Mouse (Mus musculus) CD4-positive helper T cell, adult 2 months (primary cell): ENCODE measurements around the gene Gm3752.
A peak's percentile ranks its signal among the peaks of the same experiment; 100 is the strongest.
"Not testable (repeated sequence)": the region's sequence is repeated elsewhere in the genome, so short reads cannot be mapped to it uniquely, and the experiment has no call there.

ENCODE experiments used
- DNase-seq: peaks from one replicate; pipeline ENCODE4 v3.0.0-alpha.2; 2012; ENCODE audit warnings: low read depth, missing footprints, low spot score

The Gm3752 gene

GRCm38 (mm10) chr14:7483662-7484061, at the start of gene Gm3752:
Gm3752 (minus strand) TSS chr14:7483762.
- not testable (repeated sequence) for DNase-seq

- DNase-seq: peak; percentile 6
Observed at GRCm38 (mm10) chr14:7488731-7489130, 5.2 kb upstream of the Gm3752 start.

GRCm38 (mm10) chr14:7450817-7451216, 32.7 kb downstream of the Gm3752 start, which contains the start of gene Gm3755:
Gm3755 (minus strand) TSS chr14:7450917.
- not testable (repeated sequence) for DNase-seq

DNA sequence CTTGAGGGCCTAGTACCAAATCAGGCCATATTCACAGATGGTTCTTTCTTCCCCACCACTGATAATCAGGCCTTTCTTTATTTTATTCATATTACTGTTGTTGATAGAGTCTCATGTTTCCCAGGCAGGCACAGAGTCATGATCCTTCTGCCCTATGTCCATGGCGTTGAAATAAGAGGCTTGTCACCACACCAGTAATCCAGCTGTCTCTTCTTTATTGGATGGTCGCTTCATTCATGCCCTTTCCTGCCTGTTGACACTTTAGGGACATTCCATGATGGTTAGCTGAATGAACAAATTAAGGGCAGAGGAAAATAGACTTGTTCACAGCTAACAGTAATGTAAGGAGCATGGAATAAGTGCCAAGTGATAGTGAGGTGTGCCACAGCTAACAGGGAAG, 61.1 kb downstream of the Gm3752 start:
- not testable (repeated sequence) for DNase-seq
